Mouse (Mus musculus) olfactory bulb, adult 2 months (tissue): Measurements from ENCODE around the gene Rnase12.

Experiments
- CTCF ChIP-seq: fragments of 200-500 bp; IDR thresholded peaks from 2 replicates; pipeline ENCODE4 v1.5.1; 2012; ENCODE audit warnings: low read depth, mild to moderate bottlenecking, low read length, moderate library complexity; ENCODE audit not compliant: insufficient read depth
- POLR2A ChIP-seq: fragments of 200-500 bp; IDR thresholded peaks from 2 replicates; pipeline ENCODE4 v1.6.1; 2012; ENCODE audit warnings: mild to moderate bottlenecking, low read depth, low read length, moderate library complexity; ENCODE audit not compliant: insufficient read depth

GRCm38 (mm10) chr14:51088166-51088969, 30.9 kb upstream of the Rnase12 start:
- TF ChIP-seq CTCF, result no peak
- TF ChIP-seq POLR2A, result no peak
